Mouse (Mus musculus): ENCODE results near the gene Atxn7l2.

DNA sequence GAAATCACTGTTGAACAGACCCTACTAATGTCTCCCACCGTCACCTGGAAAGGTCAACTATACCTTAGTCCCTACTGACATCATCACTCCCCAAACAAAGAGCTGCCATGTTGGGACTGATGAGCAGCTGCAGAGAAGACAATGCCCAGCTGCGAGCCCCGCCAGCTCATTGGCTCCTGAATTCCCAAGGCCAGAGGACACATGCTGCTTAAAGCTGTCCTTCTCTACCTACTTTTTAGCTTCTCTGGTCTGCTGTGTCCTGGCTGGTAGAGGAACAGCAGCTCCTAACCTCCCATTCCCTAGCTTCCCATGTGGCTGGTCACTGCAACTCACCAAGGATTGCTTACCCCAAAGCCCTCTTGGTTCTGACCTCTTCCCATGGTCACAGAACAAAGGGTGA lies 58.4 kb downstream of the Atxn7l2 start:
- TF ChIP-seq CTCF (IDR thresholded peaks at IDR 0.05; ENCODE audit: low read depth) (no peak), EP300 (IDR thresholded peaks at IDR 0.05; ENCODE audit: low read depth) (no peak)

Measured in liver, embryonic 14.5 days (tissue).